Mouse (Mus musculus) embryonic facial prominence, embryonic 10.5 days (tissue): Measurements from ENCODE around the gene Nme6. TPM values are rescaled to one million over a fixed set of nuclear protein-coding genes. Genes with fewer than 3 reads are reported as not detected.

Source experiments
- DNase-seq: peaks from one replicate; pipeline ENCODE4 v3.0.0-alpha.2; 2017; ENCODE audit warnings: low spot score
- H3K27ac ChIP-seq: fragments of 300-500 bp; sonication (generic); replicated peaks from 2 replicates; pipeline ENCODE4 v1.5.1; 2016; ENCODE audit warnings: mild to moderate bottlenecking
- H3K27me3 ChIP-seq: fragments of 300-500 bp; sonication (generic); replicated peaks from 2 replicates; pipeline ENCODE4 v1.6.1; 2016; ENCODE audit warnings: low read depth, mild to moderate bottlenecking; ENCODE audit not compliant: poor library complexity, severe bottlenecking
- H3K36me3 ChIP-seq: fragments of 300-500 bp; sonication (generic); replicated peaks from 2 replicates; pipeline ENCODE4 v1.6.1; 2016; ENCODE audit warnings: mild to moderate bottlenecking, moderate library complexity
- H3K4me1 ChIP-seq: fragments of 300-500 bp; sonication (generic); 2 replicates; pipeline ENCODE4 v1.6.1; 2016
- H3K4me3 ChIP-seq: fragments of 300-500 bp; sonication (generic); 2 replicates; pipeline ENCODE4 v1.5.1; 2016; ENCODE audit warnings: mild to moderate bottlenecking, moderate library complexity
- H3K9me3 ChIP-seq: fragments of 300-500 bp; sonication (generic); 2 replicates; pipeline ENCODE4 v1.6.1; 2016; ENCODE audit warnings: mild to moderate bottlenecking
- WGBS: fragments of 180-500 bp; shearing (Covaris S2); methylation state at CpG from one replicate; pipeline ENCODE4 v1.1.7; 2016; 5-methylcytosine and 5-hydroxymethylcytosine counted together
- polyA plus RNA-seq: library from polyadenylated mRNA; unstranded; fragments of >200 nt; fragmentation: Nextera tagmentation; extraction: Ambion mirVana; gene quantifications from 2 replicates; pipeline ENCODE4 v1.2.1, GENCODE M21; 2016

Gene Nme6
- polyA plus RNA-seq, 1 experiment from 2014 or later: 107 TPM

- Histone ChIP-seq H3K4me1 (no peaks in the 10 kb centered on the region), H3K36me3 (peaks cover 22% of the 10 kb centered on the region), H3K9me3 (no peaks in the 10 kb centered on the region), H3K4me3 (no peak overlapping the region), H3K27ac (no peak overlapping the region), H3K27me3 (no peaks in the 10 kb centered on the region)
- WGBS: 75% methylated on average over 5 of the region's 5 CpGs
- DNase-seq: no peak
Observed at GRCm38 (mm10) chr9:109826181-109826580, 6.4 kb upstream of the Nme6 start.

GRCm38 (mm10) chr9:109833088-109833412 is 501 bp downstream of the Nme6 start:
- peak overlapping the region; percentile 78 for H3K4me3 ChIP-seq
- 14% methylated on average over 6 of the region's 6 CpGs for WGBS
- peak overlapping the region; percentile 91 for H3K27ac ChIP-seq
- H3K27me3 ChIP-seq: no peaks in the 10 kb centered on the region
- peaks cover 13% of the 10 kb centered on the region for H3K4me1 ChIP-seq
- DNase-seq: no peak
- H3K36me3 ChIP-seq: peaks cover 51% of the 10 kb centered on the region
- no peaks in the 10 kb centered on the region for H3K9me3 ChIP-seq

- 83% methylated on average over 6 of the region's 6 CpGs for WGBS
Observed at GRCm38 (mm10) chr9:109849312-109849758, 16.8 kb downstream of the Nme6 start, which contains the start of gene Camp. Gene Camp (minus strand): TSS chr9:109849617.

GRCm38 (mm10) chr9:109850099-109850498 is 17.6 kb downstream of the Nme6 start:
- Histone ChIP-seq H3K4me3 (no peak overlapping the region), H3K27ac (no peak overlapping the region), H3K36me3 (peaks cover 9% of the 10 kb centered on the region; the same call in 1 of the 2 replicates), H3K9me3 (no peaks in the 10 kb centered on the region), H3K4me1 (no peaks in the 10 kb centered on the region), H3K27me3 (no peaks in the 10 kb centered on the region)
- WGBS: 89% methylated on average over 5 of the region's 5 CpGs
- DNase-seq: no peak

More at GRCm38 (mm10) chr9:109849312-109849758, 16.8 kb downstream of the Nme6 start, which contains the start of gene Camp:
- no peaks in the 10 kb centered on the region for H3K4me1 ChIP-seq
- H3K36me3 ChIP-seq: peaks cover 14% of the 10 kb centered on the region
- H3K27me3 ChIP-seq: no peaks in the 10 kb centered on the region
- DNase-seq: no peak
- H3K4me3 ChIP-seq: no peak within 1 kb of the TSS
- H3K9me3 ChIP-seq: no peaks in the 10 kb centered on the region
- no peak within 1 kb of the TSS for H3K27ac ChIP-seq

GRCm38 (mm10) chr9:109854341-109854740 is 21.8 kb downstream of the Nme6 start:
- 83% methylated on average over 2 of the region's 2 CpGs for WGBS
- Histone ChIP-seq H3K9me3 (no peaks in the 10 kb centered on the region), H3K36me3 (no peaks in the 10 kb centered on the region), H3K4me3 (no peak overlapping the region), H3K27me3 (no peaks in the 10 kb centered on the region), H3K27ac (no peak overlapping the region), H3K4me1 (no peaks in the 10 kb centered on the region)
- no peak for DNase-seq

- DNase-seq: no peak
- H3K4me1 ChIP-seq: no peaks in the 10 kb centered on the region
- no peak overlapping the region for H3K27ac ChIP-seq
- H3K27me3 ChIP-seq: no peaks in the 10 kb centered on the region
- WGBS: 77% methylated on average over 6 of the region's 6 CpGs
- H3K9me3 ChIP-seq: no peaks in the 10 kb centered on the region
- H3K4me3 ChIP-seq: no peak overlapping the region
- no peaks in the 10 kb centered on the region for H3K36me3 ChIP-seq
Observed at GRCm38 (mm10) chr9:109855947-109856346, 23.4 kb downstream of the Nme6 start.

GRCm38 (mm10) chr9:109862397-109863044 is 30.0 kb downstream of the Nme6 start:
- Histone ChIP-seq H3K9me3 (no peaks in the 10 kb centered on the region), H3K4me3 (peak overlapping the region; percentile 28; the same call in 1 of the 2 replicates), H3K27me3 (no peaks in the 10 kb centered on the region; the same call in 1 of the 2 replicates), H3K36me3 (no peaks in the 10 kb centered on the region), H3K4me1 (peaks cover 6% of the 10 kb centered on the region; the same call in 1 of the 2 replicates), H3K27ac (no peak overlapping the region)
- peak; percentile 89 for DNase-seq
- 24% methylated on average over 20 of the region's 20 CpGs for WGBS

GRCm38 (mm10) chr9:109863085-109863484 is 30.5 kb downstream of the Nme6 start:
- 70% methylated on average over 3 of the region's 3 CpGs for WGBS
- Histone ChIP-seq H3K9me3 (no peaks in the 10 kb centered on the region), H3K36me3 (no peaks in the 10 kb centered on the region), H3K27me3 (no peaks in the 10 kb centered on the region; the same call in 1 of the 2 replicates), H3K27ac (no peak overlapping the region), H3K4me3 (no peak overlapping the region), H3K4me1 (peaks cover 6% of the 10 kb centered on the region; the same call in 1 of the 2 replicates)
- DNase-seq: no peak

GRCm38 (mm10) chr9:109866218-109866617 is 33.7 kb downstream of the Nme6 start:
- no peaks in the 10 kb centered on the region for H3K36me3 ChIP-seq
- H3K27me3 ChIP-seq: no peaks in the 10 kb centered on the region; the same call in 1 of the 2 replicates
- peaks cover 13% of the 10 kb centered on the region for H3K4me1 ChIP-seq
- H3K9me3 ChIP-seq: no peaks in the 10 kb centered on the region
- no peak overlapping the region for H3K4me3 ChIP-seq
- 67% methylated on average over 2 of the region's 2 CpGs for WGBS
- DNase-seq: no peak
- no peak overlapping the region for H3K27ac ChIP-seq

GRCm38 (mm10) chr9:109870983-109871572 is 38.5 kb downstream of the Nme6 start:
- WGBS: 44% methylated on average over 6 of the region's 6 CpGs
- no peak for DNase-seq
- H3K4me1 ChIP-seq: peaks cover 11% of the 10 kb centered on the region
- H3K9me3 ChIP-seq: no peaks in the 10 kb centered on the region
- H3K4me3 ChIP-seq: no peak overlapping the region
- H3K27ac ChIP-seq: no peak overlapping the region; the same call in 1 of the 2 replicates
- H3K36me3 ChIP-seq: no peaks in the 10 kb centered on the region
- no peaks in the 10 kb centered on the region for H3K27me3 ChIP-seq

- DNase-seq: peak; percentile 98
- H3K4me1 ChIP-seq: peaks cover 24% of the 10 kb centered on the region
- H3K36me3 ChIP-seq: peaks cover 28% of the 10 kb centered on the region
- H3K27me3 ChIP-seq: no peaks in the 10 kb centered on the region
- no peaks in the 10 kb centered on the region for H3K9me3 ChIP-seq
- peak within 1 kb of the TSS; percentile 99 for H3K4me3 ChIP-seq
- WGBS: 7% methylated on average over 33 of the region's 33 CpGs
- peak within 1 kb of the TSS; percentile 97 for H3K27ac ChIP-seq
Observed at GRCm38 (mm10) chr9:109874797-109875691, 42.5 kb downstream of the Nme6 start, which contains the start of gene Cdc25a. Gene Cdc25a (plus strand): TSS chr9:109875579.
